Mouse (Mus musculus) intestine, embryonic 14.5 days (tissue): ENCODE data around the gene Map3k1. TPM values are rescaled to one million over a fixed set of nuclear protein-coding genes. Genes with fewer than 3 reads are reported as not detected.

ENCODE experiments used
- ATAC-seq: fragments of 200-750 bp; cut with Nextera tagmentation; replicated peaks from 2 replicates; pipeline ENCODE4 v1.8.0; 2017; ENCODE audit warnings: low read depth, moderate number of reproducible peaks, moderate TSS enrichment, moderate library complexity; ENCODE audit not compliant: low FRiP score, low TSS enrichment
- DNase-seq: peaks from one replicate; pipeline ENCODE4 v3.0.0-alpha.2; 2018; ENCODE audit warnings: low spot score
- H3K27ac ChIP-seq: fragments of 300-500 bp; sonication (generic); 2 replicates; pipeline ENCODE4 v1.5.1; 2014; ENCODE audit warnings: low read depth, mild to moderate bottlenecking, control low read depth
- H3K27me3 ChIP-seq: fragments of 300-500 bp; sonication (generic); replicated peaks from 2 replicates; pipeline ENCODE4 v1.6.1; 2014; ENCODE audit warnings: low read length, control low read depth; ENCODE audit not compliant: control insufficient read depth, insufficient read depth
- H3K36me3 ChIP-seq: fragments of 300-500 bp; sonication (generic); 2 replicates; pipeline ENCODE4 v1.6.1; 2014; ENCODE audit warnings: low read length, control low read depth; ENCODE audit not compliant: control insufficient read depth, insufficient read depth
- H3K4me1 ChIP-seq: fragments of 300-500 bp; sonication (generic); replicated peaks from 2 replicates; pipeline ENCODE4 v1.6.1; 2014; ENCODE audit warnings: low read length, control low read depth, mixed read lengths; ENCODE audit not compliant: control insufficient read depth, insufficient read depth
- H3K4me2 ChIP-seq: fragments of 300-500 bp; sonication (generic); 2 replicates; pipeline ENCODE4 v1.6.1; 2014; ENCODE audit warnings: low read length
- H3K4me3 ChIP-seq: fragments of 300-500 bp; sonication (generic); 2 replicates; pipeline ENCODE4 v1.5.1; 2014; ENCODE audit warnings: low read depth, low read length, control low read depth, mixed read lengths
- H3K9ac ChIP-seq: fragments of 300-500 bp; sonication (generic); 2 replicates; pipeline ENCODE4 v1.6.1; 2014; ENCODE audit warnings: mild to moderate bottlenecking, low read length
- H3K9me3 ChIP-seq: fragments of 300-500 bp; sonication (generic); 2 replicates; pipeline ENCODE4 v1.6.1; 2016; ENCODE audit warnings: low read length, control low read depth; ENCODE audit not compliant: control insufficient read depth
- WGBS: fragments of 180-500 bp; shearing (Covaris S2); extraction: QIAGEN DNeasy Blood & Tissue Kit; methylation state at CpG from one replicate; pipeline ENCODE4 v1.1.7; 2014; 5-methylcytosine and 5-hydroxymethylcytosine counted together
- polyA plus RNA-seq: library from polyadenylated mRNA; unstranded; fragments of >200 nt; fragmentation: Nextera tagmentation; extraction: Ambion mirVana; gene quantifications from 2 replicates; pipeline ENCODE4 v1.2.1, GENCODE M21; 2014

The Map3k1 gene
- polyA plus RNA-seq, 1 experiment from 2014 or later: 30.4 TPM

DNA sequence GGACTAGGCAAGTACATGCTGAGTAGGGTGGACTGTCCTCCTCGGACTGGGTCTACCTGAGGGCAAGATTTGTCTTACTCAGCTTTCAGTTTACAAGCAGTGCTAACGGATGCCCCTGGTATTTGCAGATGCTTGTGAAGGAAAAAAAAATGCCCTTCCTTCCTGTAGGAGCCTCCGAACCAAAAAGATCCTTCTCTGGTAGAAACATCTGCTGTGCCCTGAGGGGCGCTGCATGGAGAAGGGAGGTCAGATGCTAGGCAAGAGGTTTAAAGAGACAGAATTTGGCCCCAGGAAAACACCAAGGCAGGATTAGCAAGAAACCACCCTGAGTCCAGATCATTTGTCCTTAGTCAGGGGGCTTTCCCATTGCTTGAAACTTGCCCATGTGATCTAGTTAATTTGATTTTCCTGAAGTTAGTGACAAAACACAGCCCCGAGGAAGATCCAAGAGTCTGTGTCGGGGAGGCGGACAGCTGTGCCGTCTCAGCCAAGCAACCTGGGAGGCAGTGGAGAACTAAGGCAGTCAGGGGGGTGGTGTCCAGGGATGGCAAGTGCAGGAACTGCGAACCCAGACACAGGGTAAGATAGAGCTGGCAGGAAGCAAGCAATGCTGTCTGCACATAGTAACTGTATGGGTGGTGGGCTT lies 19.2 kb downstream of the Map3k1 start:
- Histone ChIP-seq H3K4me2 (peak overlapping the region; percentile 14; the same call in 1 of the 2 replicates), H3K27me3 (no peaks in the 10 kb centered on the region), H3K36me3 (no peaks in the 10 kb centered on the region), H3K9me3 (no peaks in the 10 kb centered on the region), H3K27ac (peak overlapping the region; percentile 29; the same call in 1 of the 2 replicates), H3K4me1 (peaks cover 54% of the 10 kb centered on the region), H3K4me3 (no peak overlapping the region), H3K9ac (no peak overlapping the region)
- DNase-seq (no peak), ATAC-seq (peak; percentile 44; the same call in 1 of the 2 replicates)
- 16% methylated on average over 9 of the region's 9 CpGs for WGBS

DNA sequence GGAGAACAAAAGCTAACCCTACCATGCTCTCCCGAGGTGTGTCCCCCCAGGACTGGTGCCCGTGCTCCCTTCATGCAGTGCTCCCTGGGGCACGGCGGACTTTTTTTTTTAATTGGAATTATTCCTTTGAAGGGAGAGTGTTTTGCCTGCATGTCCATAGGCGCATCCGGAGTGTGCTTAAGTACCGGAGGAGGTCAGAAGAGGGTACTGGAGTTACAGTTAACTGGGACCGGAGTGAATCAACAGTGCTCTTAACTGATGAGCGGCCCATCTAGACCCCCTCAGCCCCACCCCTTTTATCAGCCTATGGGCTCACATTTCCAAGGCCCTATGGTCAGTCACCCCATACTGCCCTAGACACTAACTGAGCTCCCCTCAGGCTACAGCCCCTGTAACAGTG lies 19.9 kb downstream of the Map3k1 start:
- ATAC-seq (no peak; the same call in 1 of the 2 replicates), DNase-seq (no peak)
- H3K4me1 ChIP-seq: peaks cover 53% of the 10 kb centered on the region
- 52% methylated on average over 9 of the region's 9 CpGs for WGBS
- no peaks in the 10 kb centered on the region for H3K27me3 ChIP-seq
- H3K4me3 ChIP-seq: no peak overlapping the region
- no peak overlapping the region for H3K9ac ChIP-seq
- no peaks in the 10 kb centered on the region for H3K9me3 ChIP-seq
- no peaks in the 10 kb centered on the region for H3K36me3 ChIP-seq
- peak overlapping the region; percentile 29; the same call in 1 of the 2 replicates for H3K27ac ChIP-seq
- no peak overlapping the region for H3K4me2 ChIP-seq

DNA sequence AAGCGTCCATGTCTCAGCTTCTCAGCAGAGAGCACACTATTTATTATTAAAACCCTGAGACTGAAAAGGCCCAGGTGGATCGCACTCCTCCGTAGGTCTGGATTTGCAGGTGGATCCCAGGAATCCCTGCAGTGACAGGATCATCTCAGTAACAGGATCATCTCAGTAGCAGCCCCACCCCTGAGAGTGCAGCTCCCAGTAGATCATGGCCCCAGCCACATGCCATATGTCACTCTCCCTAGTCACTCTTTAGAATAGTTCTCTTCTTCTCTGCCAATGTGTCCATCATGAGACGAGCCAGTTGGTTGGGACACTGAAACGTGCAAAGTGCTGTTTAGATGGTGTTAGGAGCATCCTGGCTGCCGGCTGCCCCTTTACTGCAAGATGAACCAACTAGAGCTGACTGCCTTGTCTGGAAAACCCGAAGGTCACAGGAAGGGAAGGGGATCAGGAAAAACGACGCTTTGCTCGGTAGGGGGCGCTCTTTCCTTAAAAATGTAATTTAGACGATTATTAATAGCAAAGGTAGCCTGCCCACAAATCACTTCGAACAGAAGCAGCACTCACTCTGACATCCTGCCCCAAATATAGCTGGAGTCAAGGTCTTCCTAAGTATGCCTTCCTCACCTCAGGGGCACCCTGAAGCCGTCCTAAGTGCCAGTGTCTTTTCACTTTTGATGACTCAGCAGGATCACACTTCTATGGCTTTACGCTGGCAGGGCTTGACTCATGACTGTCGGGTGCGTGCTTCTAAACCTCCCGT lies 20.8 kb downstream of the Map3k1 start:
- H3K9me3 ChIP-seq: no peaks in the 10 kb centered on the region
- 0 out of 2 replicates have a peak overlapping the region, but pooled peaks have one; percentile 13 for H3K4me2 ChIP-seq
- peak overlapping the region; percentile 2; the same call in 1 of the 2 replicates for H3K27ac ChIP-seq
- DNase-seq (peak; percentile 95), ATAC-seq (0 out of 2 replicates have a peak, but pooled peaks have one; percentile 14)
- peaks cover 47% of the 10 kb centered on the region for H3K4me1 ChIP-seq
- no peak overlapping the region for H3K9ac ChIP-seq
- H3K27me3 ChIP-seq: no peaks in the 10 kb centered on the region
- no peaks in the 10 kb centered on the region for H3K36me3 ChIP-seq
- H3K4me3 ChIP-seq: no peak overlapping the region
- 25% methylated on average over 18 of the region's 18 CpGs for WGBS

DNA sequence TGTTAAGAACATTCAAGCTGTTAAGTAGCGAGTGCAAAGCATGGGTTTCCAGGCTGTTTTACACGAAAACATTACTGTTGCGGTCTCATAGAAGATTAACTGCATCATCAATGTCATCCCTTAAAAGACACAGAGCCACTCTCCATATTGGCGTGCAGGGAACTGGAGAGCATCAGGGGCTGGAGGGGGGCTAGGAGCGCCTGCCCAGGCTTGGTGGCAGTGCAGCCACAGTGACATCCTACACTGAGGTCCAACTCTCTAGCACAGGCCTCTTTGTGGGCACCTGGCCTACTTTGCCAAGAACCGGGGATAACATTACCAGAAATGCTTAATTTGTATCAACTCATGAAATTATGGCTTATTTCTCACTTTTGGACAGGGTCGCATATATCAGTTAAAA lies 22.2 kb downstream of the Map3k1 start:
- Histone ChIP-seq H3K9ac (no peak overlapping the region), H3K36me3 (no peaks in the 10 kb centered on the region), H3K27ac (no peak overlapping the region), H3K9me3 (no peaks in the 10 kb centered on the region), H3K4me2 (no peak overlapping the region), H3K4me1 (peaks cover 33% of the 10 kb centered on the region), H3K27me3 (no peaks in the 10 kb centered on the region), H3K4me3 (no peak overlapping the region)
- 89% methylated on average over 7 of the region's 7 CpGs for WGBS
- no peak for ATAC-seq
- no peak for DNase-seq

DNA sequence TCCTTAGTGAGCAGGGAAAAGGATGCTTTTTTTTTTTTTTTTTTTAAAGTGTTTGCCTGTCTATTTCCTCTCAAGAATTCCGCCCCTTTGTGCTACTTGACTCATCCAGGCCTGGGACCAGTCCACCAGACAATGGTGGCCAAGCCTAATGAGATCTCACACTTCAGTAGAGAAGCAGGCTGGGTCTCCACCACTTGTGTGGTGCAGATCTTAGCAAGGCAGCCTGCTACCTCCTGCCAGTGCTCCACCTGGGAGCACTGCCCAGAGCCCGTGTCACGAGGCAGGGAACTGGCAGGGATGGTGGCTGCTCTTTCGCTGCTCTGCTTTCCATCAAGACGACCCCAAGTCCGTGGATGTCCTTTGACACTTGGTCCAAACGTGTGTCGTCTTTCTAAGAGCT lies 25.3 kb downstream of the Map3k1 start:
- H3K9me3 ChIP-seq: no peaks in the 10 kb centered on the region
- H3K27ac ChIP-seq: no peak overlapping the region
- H3K27me3 ChIP-seq: no peaks in the 10 kb centered on the region
- H3K4me3 ChIP-seq: no peak overlapping the region
- no peak overlapping the region for H3K4me2 ChIP-seq
- DNase-seq: no peak
- WGBS: 57% methylated on average over 8 of the region's 8 CpGs
- no peaks in the 10 kb centered on the region for H3K36me3 ChIP-seq
- H3K9ac ChIP-seq: no peak overlapping the region
- peaks cover 17% of the 10 kb centered on the region for H3K4me1 ChIP-seq
- no peak for ATAC-seq

DNA sequence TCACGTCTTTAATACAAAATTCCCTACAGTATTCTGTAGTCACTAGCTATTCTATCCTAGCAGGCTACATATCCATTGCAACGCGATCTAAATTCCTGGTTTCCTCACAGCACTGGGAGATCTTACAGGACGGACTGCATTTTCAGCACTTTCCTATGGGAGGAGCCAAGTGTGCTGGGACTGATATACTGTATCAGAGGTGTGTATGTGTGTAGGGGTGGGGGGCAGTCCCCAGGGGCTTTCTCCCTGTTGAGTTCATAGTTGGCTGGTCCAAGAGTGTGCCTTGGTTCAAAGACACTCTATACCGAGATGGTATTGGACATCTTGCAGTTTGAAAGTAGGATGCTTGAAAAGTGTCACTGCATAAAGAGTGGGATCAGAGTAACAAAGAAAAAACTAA lies 29.3 kb downstream of the Map3k1 start:
- Histone ChIP-seq H3K4me2 (no peak overlapping the region), H3K27me3 (no peaks in the 10 kb centered on the region), H3K27ac (no peak overlapping the region), H3K4me3 (no peak overlapping the region), H3K9me3 (no peaks in the 10 kb centered on the region), H3K36me3 (peaks cover 12% of the 10 kb centered on the region), H3K9ac (no peak overlapping the region), H3K4me1 (peaks cover 20% of the 10 kb centered on the region)
- DNase-seq: no peak
- ATAC-seq: 0 out of 2 replicates have a peak, but pooled peaks have one; percentile 23
- 67% methylated on average over 5 of the region's 5 CpGs for WGBS

DNA sequence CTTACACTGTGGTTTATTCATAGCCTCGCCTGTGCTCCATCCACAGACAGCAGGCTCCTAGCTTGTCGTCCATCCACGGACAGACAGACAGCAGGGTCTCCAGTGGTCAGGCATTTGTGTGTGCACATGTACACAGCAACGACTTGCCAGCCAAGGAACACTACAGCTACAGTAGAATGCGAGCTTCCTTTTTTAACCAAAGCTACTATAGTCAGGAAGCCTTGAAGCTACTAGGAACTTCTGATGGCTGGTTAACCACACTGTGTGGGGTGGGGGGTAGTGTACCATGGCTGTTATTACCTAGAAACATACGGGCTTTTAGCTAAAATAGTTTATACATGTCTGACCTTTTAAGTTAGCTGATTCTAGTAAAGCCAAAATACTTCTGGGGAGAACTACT lies 30.2 kb downstream of the Map3k1 start:
- no peaks in the 10 kb centered on the region for H3K27me3 ChIP-seq
- ATAC-seq (no peak), DNase-seq (no peak)
- H3K4me2 ChIP-seq: no peak overlapping the region
- H3K9me3 ChIP-seq: no peaks in the 10 kb centered on the region
- H3K27ac ChIP-seq: no peak overlapping the region
- 58% methylated on average over 6 of the region's 6 CpGs for WGBS
- H3K4me1 ChIP-seq: peaks cover 20% of the 10 kb centered on the region
- H3K9ac ChIP-seq: no peak overlapping the region
- no peak overlapping the region for H3K4me3 ChIP-seq
- peaks cover 18% of the 10 kb centered on the region for H3K36me3 ChIP-seq

DNA sequence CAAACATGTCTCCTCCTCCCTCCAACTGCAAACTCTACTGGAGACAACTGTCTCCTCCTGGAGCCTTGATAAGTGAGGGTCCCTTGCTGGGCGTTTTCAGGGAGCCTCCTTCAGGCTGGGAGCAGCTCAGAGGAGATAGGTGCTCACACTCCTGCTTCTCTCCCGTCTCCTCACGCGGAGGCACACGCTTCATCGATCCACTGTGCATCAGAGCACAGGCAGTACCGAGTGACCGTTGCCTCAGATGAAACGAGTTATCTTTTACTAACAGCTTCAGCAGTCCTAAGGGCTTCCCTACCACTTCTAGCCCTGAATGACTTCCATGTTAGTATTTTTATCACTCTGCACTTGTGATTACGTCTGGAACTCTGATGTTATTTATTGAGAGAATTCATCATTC lies 30.9 kb downstream of the Map3k1 start:
- 74% methylated on average over 10 of the region's 10 CpGs for WGBS
- no peak overlapping the region for H3K9ac ChIP-seq
- DNase-seq (no peak), ATAC-seq (no peak)
- no peak overlapping the region for H3K4me2 ChIP-seq
- peaks cover 25% of the 10 kb centered on the region for H3K36me3 ChIP-seq
- no peak overlapping the region for H3K27ac ChIP-seq
- peaks cover 20% of the 10 kb centered on the region for H3K4me1 ChIP-seq
- no peaks in the 10 kb centered on the region for H3K9me3 ChIP-seq
- no peaks in the 10 kb centered on the region for H3K27me3 ChIP-seq
- no peak overlapping the region for H3K4me3 ChIP-seq
